Mouse (Mus musculus) heart, adult 10 weeks (tissue): ENCODE data around the gene Plin5. TPM values are rescaled to one million over a fixed set of nuclear protein-coding genes. Genes with fewer than 3 reads are reported as not detected.

Experiments
- polyA plus RNA-seq: library from polyadenylated mRNA; stranded (reverse); fragments of 350-450 nt; fragmentation: Illumina TruSeq; extraction: RNeasy Lipid Tissue Mini Kit (QIAGEN cat#74804); gene quantifications from one replicate; pipeline ENCODE4 v1.2.3, GENCODE M21; 2014; ENCODE audit warnings: low read depth, low replicate concordance

The Plin5 gene
- polyA plus RNA-seq: 129 TPM

GRCm38 (mm10) chr17:56117251-56117710, at the start of gene Plin5:
Plin5 (minus strand) TSS chr17:56117596.

GRCm38 (mm10) chr17:56162231-56162774, 44.9 kb upstream of the Plin5 start, which contains the start of gene Tnfaip8l1:
Tnfaip8l1 (plus strand) TSS chr17:56162477.

GRCm38 (mm10) chr17:56139858-56140595, 22.6 kb upstream of the Plin5 start, which contains the start of gene Sema6b:
Sema6b (minus strand) TSS chr17:56140343.

GRCm38 (mm10) chr17:56121826-56122225, 4.4 kb upstream of the Plin5 start, which contains the start of gene Lrg1:
Lrg1 (minus strand) TSS chr17:56122001.

GRCm38 (mm10) chr17:56109219-56110051, 8.0 kb downstream of the Plin5 start, which contains the start of gene Plin4:
Plin4 (minus strand) TSS chr17:56109803.

GRCm38 (mm10) chr17:56078880-56079795, 38.3 kb downstream of the Plin5 start, which contains the start of gene Hdgfl2:
Hdgfl2 (plus strand) TSS chr17:56079634.

GRCm38 (mm10) chr17:56074827-56075208, 42.6 kb downstream of the Plin5 start, which contains the start of gene Ubxn6:
Ubxn6 (minus strand) TSS chr17:56075028.

Other genes with a start within 250 kb of the Plin5 start
- 4.1 TPM for gene Zfp119a, start 238.7 kb downstream of the Plin5 start, polyA plus RNA-seq
- gene Zfp959, start 225.5 kb downstream of the Plin5 start, polyA plus RNA-seq: 5.3 TPM
- gene Zfp119b, start 168.1 kb downstream of the Plin5 start, polyA plus RNA-seq: 3.5 TPM
- gene Ebi3, start 165.0 kb downstream of the Plin5 start, polyA plus RNA-seq: 0.68 TPM
- 7.9 TPM for gene Yju2, start 158.5 kb downstream of the Plin5 start, polyA plus RNA-seq
- 1.4 TPM for gene Shd, start 147.1 kb downstream of the Plin5 start, polyA plus RNA-seq
- gene Fsd1, start 131.1 kb downstream of the Plin5 start, polyA plus RNA-seq: not detected
- gene Stap2, start 112.0 kb downstream of the Plin5 start, polyA plus RNA-seq: 21.5 TPM
- 61.8 TPM for gene Mpnd, start 111.9 kb downstream of the Plin5 start, polyA plus RNA-seq
- gene Sh3gl1, start 81.0 kb downstream of the Plin5 start, polyA plus RNA-seq: 17.7 TPM
- gene Chaf1a, start 77.2 kb downstream of the Plin5 start, polyA plus RNA-seq: 0.94 TPM
- gene Ubxn6, start 42.6 kb downstream of the Plin5 start, polyA plus RNA-seq: 62.5 TPM
- 54.3 TPM for gene Hdgfl2, start 38.0 kb downstream of the Plin5 start, polyA plus RNA-seq
- 155 TPM for gene Plin4, start 7.8 kb downstream of the Plin5 start, polyA plus RNA-seq
- 41.9 TPM for gene Lrg1, start 4.4 kb upstream of the Plin5 start, polyA plus RNA-seq
- gene Sema6b, start 22.7 kb upstream of the Plin5 start, polyA plus RNA-seq: 5.3 TPM
- 1.0 TPM for gene Tnfaip8l1, start 44.9 kb upstream of the Plin5 start, polyA plus RNA-seq
- gene Mydgf, start 66.3 kb upstream of the Plin5 start, polyA plus RNA-seq: 29.3 TPM
- 33.3 TPM for gene Dpp9, start 101.3 kb upstream of the Plin5 start, polyA plus RNA-seq
- gene Fem1a, start 139.2 kb upstream of the Plin5 start, polyA plus RNA-seq: 87.5 TPM
- 6.8 TPM for gene Ticam1, start 159.2 kb upstream of the Plin5 start, polyA plus RNA-seq
- 98.2 TPM for gene Plin3, start 175.3 kb upstream of the Plin5 start, polyA plus RNA-seq
- gene Arrdc5, start 182.7 kb upstream of the Plin5 start, polyA plus RNA-seq: not detected
- 0.84 TPM for gene Uhrf1, start 185.7 kb upstream of the Plin5 start, polyA plus RNA-seq
- gene Kdm4b, start 208.5 kb upstream of the Plin5 start, polyA plus RNA-seq: 21.0 TPM